In the genomic region with DNA sequence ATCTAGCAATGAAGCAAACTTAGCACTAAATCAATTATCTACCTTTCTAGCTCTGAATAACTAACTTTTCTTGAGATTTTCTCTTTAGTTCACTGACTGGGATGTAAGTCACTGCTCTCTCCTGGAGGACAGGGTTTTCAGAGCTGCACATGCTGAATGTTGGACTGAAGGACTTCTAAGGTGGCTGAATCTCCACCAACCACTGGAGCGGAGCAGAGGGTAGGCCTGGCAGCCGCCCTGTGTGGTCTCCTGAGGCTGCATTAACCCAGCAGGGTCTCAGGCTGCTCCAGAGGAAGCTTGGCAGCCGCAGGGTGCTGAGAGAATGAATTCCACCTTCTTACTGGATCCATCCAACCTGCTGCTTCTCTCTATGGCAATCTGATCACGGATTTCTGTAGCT, we compare ENCODE assay signal across 18 mouse cellular contexts. TPM values are rescaled to one million over a fixed set of nuclear protein-coding genes. Genes with fewer than 3 reads are reported as not detected.
A peak's percentile ranks its signal among the peaks of the same experiment; 100 is the strongest.
DNase-seq lines count a peak whose midpoint lies in the region; ATAC-seq and TF ChIP-seq lines count a peak whose summit lies in the region.
"Had no signal": no experiment of that assay in that cellular context is flagged by ENCODE, and none has a peak within 500 bp of the region (broad histone marks: within the 10 kb centered on the region; RNA-seq: fewer than 3 reads in every experiment).

No protein-coding gene starts in this region.

- in situ Hi-C loops in Patski (cut with MboI; ENCODE audit: low pct_unique_long_range_greater_than_20kb) = no loop called here

- POLR2A ChIA-PET in Patski (lab: Charles Lee) = interaction anchor here (1.2 kb wide), 1 partner anchor 29 kb away, joined by 5 read pairs; no protein-coding TSS in a partner anchor

- no peaks in the 10 kb centered on the region for H3K27me3 ChIP-seq in Patski
- H3K27me3 ChIP-seq: CH12.LX had no signal

- DNase-seq in Patski (ENCODE audit: low read depth, low spot score) = peak; percentile 30
- no peak for DNase-seq in T-cell, adult 2 months (ENCODE audit: low spot score)
- DNase-seq: adrenal gland, adult 2 months; adrenal gland, adult 8-10 months; adrenal gland, postnatal 10 days; adrenal gland, postnatal 14 days; adrenal gland, postnatal 25 days; adrenal gland, postnatal 36 days; B cell, adult 2 months; cerebellum, adult 11 months; cerebellum, adult 11-12 months; cerebellum, adult 18-20 months; cerebellum, adult 2 months; cerebellum, adult 8-10 months; cerebellum, adult 9-10 months had no signal

- CTCF ChIA-PET in Patski (lab: Charles Lee) = interaction anchor here (1.0 to 2.1 kb wide), 3 partner anchors 9 to 20 kb away, joined by 3 to 6 read pairs (median 4); no protein-coding TSS in a partner anchor

- TF ChIP-seq CTCF in Patski (IDR thresholded peaks at IDR 0.05) = no peak

- peak; percentile 93 for ATAC-seq in Patski
- ATAC-seq: activated CD4-positive, CD25-positive, alpha-beta regulatory T cell, adult 4 months; CD4-positive, CD25-positive, alpha-beta regulatory T cell, adult 4 months had no signal

RNA-seq across cellular contexts. Expression of gene Nckap1, which starts 31.5 kb away (rescaled TPM):
- 174 TPM for polyA plus RNA-seq in Patski (2021)
